Mouse (Mus musculus) heart, postnatal 0 days (tissue): ENCODE measurements at regions not wholly inside any gene's neighbourhood (a gene's known extent, or its start where the extent isn't known, plus 50 kb on each side); places are given as distances from the start of the nearest gene placed in this dataset.

Experiments used
- ATAC-seq: fragments of 200-750 bp; cut with Nextera tagmentation; 2 replicates; pipeline ENCODE4 v1.8.0; 2017; ENCODE audit warnings: low read depth, moderate number of reproducible peaks, moderate library complexity; ENCODE audit not compliant: insufficient read depth
- DNase-seq: peaks from one replicate; pipeline ENCODE4 v3.0.0-alpha.2; 2016; ENCODE audit warnings: low spot score
- H3K27ac ChIP-seq: fragments of 300-500 bp; sonication (generic); 2 replicates; pipeline ENCODE4 v1.5.1; 2014; ENCODE audit warnings: low read depth, mild to moderate bottlenecking
- H3K27me3 ChIP-seq: fragments of 300-500 bp; sonication (generic); 2 replicates; pipeline ENCODE4 v1.6.1; 2014; ENCODE audit warnings: low read length, mixed read lengths; ENCODE audit not compliant: control insufficient read depth, insufficient read depth
- H3K36me3 ChIP-seq: fragments of 300-500 bp; sonication (generic); replicated peaks from 2 replicates; pipeline ENCODE4 v1.6.1; 2014; ENCODE audit warnings: low read length, mixed read lengths; ENCODE audit not compliant: control insufficient read depth, insufficient read depth
- H3K4me1 ChIP-seq: fragments of 300-500 bp; sonication (generic); 2 replicates; pipeline ENCODE4 v1.6.1; 2014; ENCODE audit warnings: antibody characterized with exemption; ENCODE audit not compliant: control insufficient read depth, insufficient read depth
- H3K4me2 ChIP-seq: fragments of 300-500 bp; sonication (generic); 2 replicates; pipeline ENCODE4 v1.6.1; 2014; ENCODE audit warnings: low read depth, mild to moderate bottlenecking, low read length, moderate library complexity
- H3K4me3 ChIP-seq: fragments of 300-500 bp; sonication (generic); 2 replicates; pipeline ENCODE4 v1.5.1; 2014; ENCODE audit warnings: low read depth, low read length
- H3K9ac ChIP-seq: fragments of 300-500 bp; sonication (generic); replicated peaks from 2 replicates; pipeline ENCODE4 v1.6.1; 2014; ENCODE audit warnings: low read depth, low read length, mixed read lengths
- H3K9me3 ChIP-seq: fragments of 300-500 bp; sonication (generic); replicated peaks from 2 replicates; pipeline ENCODE4 v1.6.1; 2016; ENCODE audit warnings: low read length; ENCODE audit not compliant: control insufficient read depth
- CTCF ChIP-seq: IDR thresholded peaks from 2 replicates; pipeline ENCODE4 v1.5.1; 2016; ENCODE audit warnings: antibody characterized with exemption, control low read depth, low read depth
- EP300 ChIP-seq: IDR thresholded peaks from 2 replicates; pipeline ENCODE4 v1.6.1; 2016; ENCODE audit warnings: antibody characterized with exemption, low read depth
- WGBS: fragments of 180-500 bp; shearing (Covaris S2); extraction: QIAGEN DNeasy Blood & Tissue Kit; methylation state at CpG from one replicate; pipeline ENCODE4 v1.1.7; 2014; 5-methylcytosine and 5-hydroxymethylcytosine counted together

DNA sequence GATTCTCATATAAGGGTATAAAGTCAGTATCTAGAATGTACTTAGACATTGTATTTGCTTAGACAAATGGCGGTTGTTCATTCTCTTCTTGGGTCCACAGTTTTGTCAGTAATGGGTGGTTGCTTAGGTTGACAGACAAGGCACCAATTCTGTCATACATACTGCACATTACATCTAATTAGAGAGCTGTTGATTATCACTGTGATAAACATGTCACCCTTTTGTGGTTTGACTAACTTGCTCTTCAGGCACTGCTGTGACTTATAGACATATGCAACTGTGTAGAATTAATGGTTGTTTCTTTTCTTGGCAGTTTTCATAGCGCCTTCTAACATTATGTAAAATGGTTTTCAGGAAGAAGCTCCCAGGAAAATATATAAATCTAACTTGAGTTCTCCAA lies 1069.4 kb downstream of the Slitrk1 start:
- DNase-seq (no peak), ATAC-seq (no peak)
- H3K9ac ChIP-seq, result no peak overlapping the region
- H3K27ac ChIP-seq, result no peak overlapping the region
- TF ChIP-seq EP300 (no peak), CTCF (no peak)
- no peaks in the 10 kb centered on the region for H3K36me3 ChIP-seq
- no peak overlapping the region for H3K4me2 ChIP-seq
- H3K4me1 ChIP-seq, result no peaks in the 10 kb centered on the region
- 75% methylated on average over 2 of the region's 2 CpGs for WGBS
- H3K27me3 ChIP-seq, result no peaks in the 10 kb centered on the region
- H3K4me3 ChIP-seq, result no peak overlapping the region
- H3K9me3 ChIP-seq, result no peaks in the 10 kb centered on the region

DNA sequence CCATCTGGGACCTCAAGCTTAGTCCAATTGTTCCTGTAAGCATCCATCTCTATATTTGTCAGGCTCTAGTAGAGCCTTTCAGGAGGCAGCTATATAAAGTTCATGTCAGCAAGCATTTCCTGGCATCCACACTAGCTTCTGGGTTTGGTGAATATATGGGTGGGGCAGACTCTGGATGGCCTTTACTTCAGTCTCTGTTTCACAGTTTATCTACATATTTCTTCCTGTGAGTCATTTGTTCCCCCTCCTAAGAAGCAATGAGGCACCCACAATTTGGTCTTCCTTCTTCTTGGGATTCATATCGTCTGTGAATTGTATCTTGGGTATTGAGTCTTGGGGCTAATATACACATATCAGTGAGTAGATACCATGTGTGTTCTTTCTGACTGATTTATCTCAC lies 1081.0 kb downstream of the Slitrk1 start:
- Histone ChIP-seq H3K27me3 (no peaks in the 10 kb centered on the region), H3K36me3 (no peaks in the 10 kb centered on the region), H3K4me2 (no peak overlapping the region), H3K9ac (no peak overlapping the region), H3K4me3 (no peak overlapping the region), H3K4me1 (no peaks in the 10 kb centered on the region), H3K27ac (no peak overlapping the region), H3K9me3 (no peaks in the 10 kb centered on the region)
- ATAC-seq (no peak), DNase-seq (no peak)
- TF ChIP-seq EP300 (no peak), CTCF (no peak)
- 48% methylated on average over 1 of the region's 1 CpGs for WGBS

DNA sequence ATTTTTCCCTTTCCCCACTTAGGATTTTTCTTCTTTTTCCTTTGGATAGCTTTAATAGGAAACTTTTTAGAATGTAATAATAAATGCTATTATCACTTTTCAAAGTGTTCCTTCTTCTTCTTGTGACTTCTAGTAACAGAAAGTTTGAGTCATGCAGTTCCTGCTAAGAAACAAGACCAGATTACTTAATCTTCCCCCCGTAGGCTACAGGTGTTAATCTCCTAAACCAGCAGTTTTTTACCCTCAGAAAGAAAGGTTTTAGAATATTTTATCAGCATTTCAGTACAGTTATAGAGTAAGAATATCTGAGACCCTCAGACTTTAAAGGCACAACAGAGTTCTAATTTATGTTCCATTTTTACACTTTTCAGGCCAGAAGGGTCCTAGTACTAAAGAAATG lies 1128.7 kb downstream of the Slitrk1 start:
- no peaks in the 10 kb centered on the region for H3K36me3 ChIP-seq
- no peak overlapping the region for H3K9ac ChIP-seq
- DNase-seq, result no peak
- ATAC-seq, result no peak
- 61% methylated on average over 1 of the region's 1 CpGs for WGBS
- TF ChIP-seq EP300, result no peak
- no peak for TF ChIP-seq CTCF
- no peak overlapping the region for H3K4me2 ChIP-seq
- H3K4me1 ChIP-seq, result no peaks in the 10 kb centered on the region
- no peaks in the 10 kb centered on the region for H3K27me3 ChIP-seq
- H3K27ac ChIP-seq, result no peak overlapping the region
- no peaks in the 10 kb centered on the region for H3K9me3 ChIP-seq
- no peak overlapping the region for H3K4me3 ChIP-seq
